Mouse (Mus musculus) neural tube, embryonic 13.5 days (tissue): ENCODE results near the gene Atp11c. TPM values are rescaled to one million over a fixed set of nuclear protein-coding genes. Genes with fewer than 3 reads are reported as not detected.

Source experiments
- microRNA counts: library from miRNA; unstranded; fragments of <30 nt; microRNA quantifications from one replicate; lab custom pipeline; 2016
- microRNA-seq: library from miRNA; unstranded; fragments of <30 nt; microRNA quantifications from one replicate; pipeline ENCODE4, GENCODE M21; 2016
- polyA plus RNA-seq: library from polyadenylated mRNA; unstranded; fragments of >200 nt; fragmentation: Nextera tagmentation; extraction: Ambion mirVana; gene quantifications from 2 replicates; pipeline ENCODE4 v1.2.1, GENCODE M21; 2015

The Atp11c gene
- polyA plus RNA-seq, 1 experiment from 2014 or later: 12.3 TPM

MicroRNAs encoded within 50 kb of the gene (microRNA counts, 519-probe panel; counts per million panel counts)
- 1,632 counts per million, percentile 8 among the panel's probes with 10 or more counts for microRNA mmu-miR-505 (lab: Ali Mortazavi, UCI)

Small RNA genes within 50 kb of the gene (microRNA-seq; reads per million reads assigned to microRNA genes)
- 100 reads per million, percentile 56 among the genes with 10 or more reads in this experiment for gene Mir505

Other genes starting within 250 kb of the Atp11c start
- gene Gm7073, start 53.4 kb downstream of the Atp11c start, polyA plus RNA-seq: not detected in 2 replicates